Mouse (Mus musculus) heart, postnatal 0 days (tissue): ENCODE measurements around the gene Med11. TPM values are rescaled to one million over a fixed set of nuclear protein-coding genes. Genes with fewer than 3 reads are reported as not detected.

Experiments
- ATAC-seq: fragments of 200-750 bp; cut with Nextera tagmentation; 2 replicates; pipeline ENCODE4 v1.8.0; 2017; ENCODE audit warnings: low read depth, moderate number of reproducible peaks, moderate library complexity; ENCODE audit not compliant: insufficient read depth
- DNase-seq: peaks from one replicate; pipeline ENCODE4 v3.0.0-alpha.2; 2016; ENCODE audit warnings: low spot score
- H3K27ac ChIP-seq: fragments of 300-500 bp; sonication (generic); 2 replicates; pipeline ENCODE4 v1.5.1; 2014; ENCODE audit warnings: low read depth, mild to moderate bottlenecking
- H3K27me3 ChIP-seq: fragments of 300-500 bp; sonication (generic); 2 replicates; pipeline ENCODE4 v1.6.1; 2014; ENCODE audit warnings: low read length, mixed read lengths; ENCODE audit not compliant: control insufficient read depth, insufficient read depth
- H3K36me3 ChIP-seq: fragments of 300-500 bp; sonication (generic); replicated peaks from 2 replicates; pipeline ENCODE4 v1.6.1; 2014; ENCODE audit warnings: low read length, mixed read lengths; ENCODE audit not compliant: control insufficient read depth, insufficient read depth
- H3K4me1 ChIP-seq: fragments of 300-500 bp; sonication (generic); 2 replicates; pipeline ENCODE4 v1.6.1; 2014; ENCODE audit warnings: antibody characterized with exemption; ENCODE audit not compliant: control insufficient read depth, insufficient read depth
- H3K4me2 ChIP-seq: fragments of 300-500 bp; sonication (generic); 2 replicates; pipeline ENCODE4 v1.6.1; 2014; ENCODE audit warnings: low read depth, mild to moderate bottlenecking, low read length, moderate library complexity
- H3K4me3 ChIP-seq: fragments of 300-500 bp; sonication (generic); 2 replicates; pipeline ENCODE4 v1.5.1; 2014; ENCODE audit warnings: low read depth, low read length
- H3K9ac ChIP-seq: fragments of 300-500 bp; sonication (generic); replicated peaks from 2 replicates; pipeline ENCODE4 v1.6.1; 2014; ENCODE audit warnings: low read depth, low read length, mixed read lengths
- H3K9me3 ChIP-seq: fragments of 300-500 bp; sonication (generic); replicated peaks from 2 replicates; pipeline ENCODE4 v1.6.1; 2016; ENCODE audit warnings: low read length; ENCODE audit not compliant: control insufficient read depth
- CTCF ChIP-seq: IDR thresholded peaks from 2 replicates; pipeline ENCODE4 v1.5.1; 2016; ENCODE audit warnings: antibody characterized with exemption, control low read depth, low read depth
- EP300 ChIP-seq: IDR thresholded peaks from 2 replicates; pipeline ENCODE4 v1.6.1; 2016; ENCODE audit warnings: antibody characterized with exemption, low read depth
- WGBS: fragments of 180-500 bp; shearing (Covaris S2); extraction: QIAGEN DNeasy Blood & Tissue Kit; methylation state at CpG from one replicate; pipeline ENCODE4 v1.1.7; 2014; 5-methylcytosine and 5-hydroxymethylcytosine counted together
- polyA plus RNA-seq: library from polyadenylated mRNA; unstranded; fragments of >200 nt; fragmentation: Nextera tagmentation; extraction: Ambion mirVana; gene quantifications from 2 replicates; pipeline ENCODE4 v1.2.1, GENCODE M21; 2015
- total RNA-seq: library from RNA; depleted of rRNA; stranded (reverse); fragments of >200 nt; gene quantifications from 2 replicates; pipeline ENCODE4 v1.2.3, GENCODE M21; 2014; ENCODE audit warnings: low replicate concordance; rRNA removed

Med11 gene
- total RNA-seq (9.0 and 28.3 TPM in 2 replicates), polyA plus RNA-seq (13.7 and 15.9 TPM in 2 replicates)

- H3K27me3 ChIP-seq: no peaks in the 10 kb centered on the region
- H3K27ac ChIP-seq: peak within 1 kb of the TSS; percentile 94
- WGBS: under 1% methylated on average over 46 of the region's 46 CpGs
- peak; percentile 99 for ATAC-seq
- peak within 1 kb of the TSS; percentile 60 for H3K9ac ChIP-seq
- DNase-seq: peak; percentile 97
- TF ChIP-seq CTCF: peak; percentile 93
- TF ChIP-seq EP300: no peak
- no peaks in the 10 kb centered on the region for H3K9me3 ChIP-seq
- H3K36me3 ChIP-seq: peaks cover 15% of the 10 kb centered on the region
- peak within 1 kb of the TSS; percentile 66 for H3K4me3 ChIP-seq
- H3K4me2 ChIP-seq: peak within 1 kb of the TSS; percentile 65
- no peaks in the 10 kb centered on the region for H3K4me1 ChIP-seq
Measured at GRCm38 (mm10) chr11:70451797-70452498, at the start of gene Med11. Gene Med11, plus strand, starts transcription at chr11:70451919.

DNA sequence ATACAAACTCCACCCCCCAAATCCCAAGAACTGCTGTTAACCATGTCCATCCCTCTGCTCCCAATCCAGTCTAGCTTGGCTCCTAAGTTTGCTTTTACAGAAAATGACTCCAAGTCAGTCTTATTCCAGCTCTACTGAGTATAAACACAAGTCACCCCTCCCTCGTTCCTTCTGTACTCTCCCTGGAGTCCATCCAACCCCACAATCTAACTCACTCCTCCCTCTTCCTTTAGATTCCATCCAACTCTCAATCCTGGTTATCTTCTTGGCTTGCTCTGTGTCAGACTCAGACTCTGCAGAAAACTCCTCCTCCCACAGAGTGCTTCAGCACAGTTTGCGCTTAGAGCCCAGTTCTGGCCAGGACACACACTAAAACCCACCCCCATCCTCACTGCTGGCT lies 48.1 kb upstream of the Med11 start:
- peaks cover 35% of the 10 kb centered on the region for H3K36me3 ChIP-seq
- peak; percentile 70 for ATAC-seq
- peak; percentile 74 for DNase-seq
- TF ChIP-seq CTCF (no peak), EP300 (no peak)
- no peaks in the 10 kb centered on the region for H3K9me3 ChIP-seq
- H3K9ac ChIP-seq: peak overlapping the region; percentile 33; the same call in 1 of the 2 replicates
- WGBS: 28% methylated on average over 2 of the region's 2 CpGs
- no peaks in the 10 kb centered on the region for H3K27me3 ChIP-seq
- H3K4me3 ChIP-seq: no peak overlapping the region
- peak overlapping the region; percentile 52; the same call in 1 of the 2 replicates for H3K27ac ChIP-seq
- H3K4me1 ChIP-seq: peaks cover 5% of the 10 kb centered on the region; the same call in 1 of the 2 replicates
- no peak overlapping the region for H3K4me2 ChIP-seq

DNA sequence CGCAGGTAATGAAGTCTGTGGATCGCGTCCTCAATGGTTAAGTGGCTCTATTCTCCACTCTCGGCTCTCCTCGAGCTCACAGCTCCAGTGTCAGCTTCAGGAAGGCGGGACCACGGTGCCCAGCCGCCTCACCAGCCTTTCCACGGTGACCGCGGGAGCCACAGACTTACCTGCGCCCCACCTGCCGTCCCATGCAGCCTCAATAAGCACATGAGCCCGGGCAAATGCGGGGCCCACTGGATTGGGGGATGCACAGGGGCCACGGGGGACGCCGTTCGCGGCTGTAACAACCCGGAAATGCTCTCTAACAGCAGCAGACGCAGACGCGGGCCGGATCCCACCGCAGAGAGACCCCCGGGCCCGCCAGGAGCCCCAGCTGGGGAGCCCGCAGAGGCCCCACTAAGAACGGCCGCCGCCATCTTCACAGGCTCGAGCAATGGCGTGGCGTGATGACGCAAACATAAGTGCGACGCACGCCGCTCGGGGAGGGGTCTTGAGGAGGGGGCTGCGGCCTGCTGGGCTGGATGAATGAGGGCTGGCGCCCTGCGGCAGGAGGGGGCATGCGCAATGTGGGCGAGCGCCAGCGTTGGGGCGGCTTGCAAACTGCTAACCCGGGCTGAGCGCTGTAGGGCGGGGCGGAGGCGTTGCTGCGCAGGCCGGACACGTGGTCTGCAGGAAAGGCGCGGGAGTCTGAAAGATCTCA lies 42.0 kb upstream of the Med11 start, which contains the start of gene Pelp1:
Pelp1 (minus strand) TSS at position 438 of the 703 bp plus-strand sequence.
- no peak for TF ChIP-seq CTCF
- TF ChIP-seq EP300: peak; percentile 28; the same call in 1 of the 2 replicates
- DNase-seq (peak; percentile 75), ATAC-seq (peak; percentile 90)
- H3K4me1 ChIP-seq: peaks cover 9% of the 10 kb centered on the region
- peak within 1 kb of the TSS; percentile 96 for H3K4me2 ChIP-seq
- H3K36me3 ChIP-seq: no peaks in the 10 kb centered on the region
- under 1% methylated on average over 59 of the region's 59 CpGs for WGBS
- peak within 1 kb of the TSS; percentile 89 for H3K9ac ChIP-seq
- peak within 1 kb of the TSS; percentile 77 for H3K4me3 ChIP-seq
- no peaks in the 10 kb centered on the region for H3K9me3 ChIP-seq
- peak within 1 kb of the TSS; percentile 73 for H3K27ac ChIP-seq
- H3K27me3 ChIP-seq: no peaks in the 10 kb centered on the region

- H3K4me3 ChIP-seq: peak overlapping the region; percentile 77
- peak overlapping the region; percentile 89 for H3K9ac ChIP-seq
- 63% methylated on average over 6 of the region's 6 CpGs for WGBS
- no peak for DNase-seq
- TF ChIP-seq CTCF: no peak
- no peak for TF ChIP-seq EP300
- H3K27ac ChIP-seq: peak overlapping the region; percentile 73
- no peaks in the 10 kb centered on the region for H3K9me3 ChIP-seq
- peaks cover 9% of the 10 kb centered on the region for H3K4me1 ChIP-seq
- H3K36me3 ChIP-seq: no peaks in the 10 kb centered on the region
- peak overlapping the region; percentile 96 for H3K4me2 ChIP-seq
- H3K27me3 ChIP-seq: no peaks in the 10 kb centered on the region
- no peak for ATAC-seq
Measured at GRCm38 (mm10) chr11:70410297-70410643, 41.4 kb upstream of the Med11 start.

GRCm38 (mm10) chr11:70412591-70412990 lies 39.1 kb upstream of the Med11 start:
- peaks cover 9% of the 10 kb centered on the region for H3K4me1 ChIP-seq
- ATAC-seq (no peak), DNase-seq (no peak)
- H3K4me3 ChIP-seq: no peak overlapping the region
- no peaks in the 10 kb centered on the region for H3K36me3 ChIP-seq
- no peaks in the 10 kb centered on the region for H3K27me3 ChIP-seq
- no peak overlapping the region for H3K4me2 ChIP-seq
- no peak overlapping the region for H3K9ac ChIP-seq
- H3K27ac ChIP-seq: no peak overlapping the region
- H3K9me3 ChIP-seq: no peaks in the 10 kb centered on the region
- 62% methylated on average over 5 of the region's 5 CpGs for WGBS
- TF ChIP-seq EP300 (no peak), CTCF (no peak)
